Mouse (Mus musculus) midbrain, embryonic 12.5 days (tissue): Measurements from ENCODE around the gene Dact2. TPM values are rescaled to one million over a fixed set of nuclear protein-coding genes. Genes with fewer than 3 reads are reported as not detected.

Experiments
- ATAC-seq: fragments of 200-750 bp; cut with Nextera tagmentation; 2 replicates; pipeline ENCODE4 v1.8.0; 2017; ENCODE audit warnings: low read depth, moderate TSS enrichment, moderate library complexity; ENCODE audit not compliant: low FRiP score
- H3K27ac ChIP-seq: fragments of 300-500 bp; sonication (generic); replicated peaks from 2 replicates; pipeline ENCODE4 v1.5.1; 2016; ENCODE audit warnings: mild to moderate bottlenecking
- H3K27me3 ChIP-seq: fragments of 300-500 bp; sonication (generic); 2 replicates; pipeline ENCODE4 v1.6.1; 2016; ENCODE audit warnings: mild to moderate bottlenecking
- H3K36me3 ChIP-seq: fragments of 300-500 bp; sonication (generic); 2 replicates; pipeline ENCODE4 v1.6.1; 2016
- H3K4me1 ChIP-seq: fragments of 300-500 bp; sonication (generic); 2 replicates; pipeline ENCODE4 v1.6.1; 2016
- H3K4me2 ChIP-seq: fragments of 300-500 bp; sonication (generic); replicated peaks from 2 replicates; pipeline ENCODE4 v1.6.1; 2016; ENCODE audit warnings: mild to moderate bottlenecking, moderate library complexity
- H3K4me3 ChIP-seq: fragments of 300-500 bp; sonication (generic); 2 replicates; pipeline ENCODE4 v1.5.1; 2016; ENCODE audit warnings: mild to moderate bottlenecking
- H3K9ac ChIP-seq: fragments of 300-500 bp; sonication (generic); replicated peaks from 2 replicates; pipeline ENCODE4 v1.6.1; 2016; ENCODE audit warnings: mild to moderate bottlenecking, moderate library complexity
- H3K9me3 ChIP-seq: fragments of 300-500 bp; sonication (generic); 2 replicates; pipeline ENCODE4 v1.6.1; 2016; ENCODE audit warnings: mild to moderate bottlenecking
- WGBS: fragments of 180-500 bp; shearing (Covaris S2); methylation state at CpG from one replicate; pipeline ENCODE4 v1.1.7; 2016; 5-methylcytosine and 5-hydroxymethylcytosine counted together
- polyA plus RNA-seq: library from polyadenylated mRNA; unstranded; fragments of >200 nt; fragmentation: Nextera tagmentation; extraction: Ambion mirVana; gene quantifications from 2 replicates; pipeline ENCODE4 v1.2.1, GENCODE M21; 2016

Gene Dact2
- 0.60 and 0.85 TPM in 2 replicates for polyA plus RNA-seq

DNA sequence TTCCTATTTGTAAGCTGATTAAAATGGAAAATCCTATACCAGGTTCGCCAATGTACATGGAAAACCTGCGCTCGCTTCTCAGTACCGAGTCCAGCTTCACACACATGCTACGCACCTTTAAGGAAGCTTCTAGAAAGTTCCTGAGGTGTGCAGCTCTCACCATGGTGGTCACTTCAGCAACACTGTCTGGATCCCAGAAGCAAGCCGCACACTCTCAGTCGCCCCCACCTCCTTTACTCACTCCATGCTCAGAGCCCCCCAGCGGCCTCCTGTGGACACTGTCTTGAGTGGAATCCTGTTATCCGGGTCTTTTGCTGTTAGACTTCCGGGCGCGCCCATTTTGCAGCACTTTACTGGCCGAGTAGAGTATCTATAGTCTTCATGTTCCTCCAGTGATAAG is at the start of gene Dact2:
Dact2 (minus strand) TSS at position 244 of the 400 bp plus-strand sequence.
- H3K27ac ChIP-seq = no peak within 1 kb of the TSS
- no peak for ATAC-seq

DNA sequence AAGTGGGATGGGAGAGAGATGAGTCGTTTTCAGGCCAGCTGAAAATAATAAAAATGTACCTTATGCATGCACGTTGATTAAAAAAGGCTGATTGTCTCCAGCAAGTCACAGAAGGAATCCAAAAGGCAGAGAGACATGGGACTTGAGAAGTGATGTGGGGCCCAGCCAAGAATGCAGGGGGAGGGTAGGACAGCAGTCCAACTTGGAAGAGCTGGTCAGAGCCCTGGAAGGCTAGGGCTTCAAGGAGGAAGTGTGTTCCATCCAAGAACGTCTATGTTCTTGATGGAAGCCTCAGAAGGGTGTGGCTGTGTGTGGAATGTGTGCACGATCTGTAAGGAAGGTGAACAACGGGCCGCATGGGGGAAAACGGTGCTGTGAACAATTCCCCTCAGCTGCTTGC is 48.4 kb upstream of the Dact2 start:
- Histone ChIP-seq H3K27me3 (no peaks in the 10 kb centered on the region), H3K4me1 (no peaks in the 10 kb centered on the region), H3K4me3 (no peak overlapping the region), H3K9me3 (no peaks in the 10 kb centered on the region), H3K27ac (no peak overlapping the region), H3K9ac (no peak overlapping the region), H3K4me2 (no peak overlapping the region), H3K36me3 (no peaks in the 10 kb centered on the region)
- ATAC-seq = no peak
- WGBS = 86% methylated on average over 7 of the region's 7 CpGs

More for the DNA sequence above, at the start of gene Dact2:
- WGBS = 46% methylated on average over 13 of the region's 13 CpGs
- H3K27me3 ChIP-seq = peaks cover 85% of the 10 kb centered on the region
- H3K4me2 ChIP-seq = peak within 1 kb of the TSS; percentile 93
- H3K9me3 ChIP-seq = no peaks in the 10 kb centered on the region
- H3K36me3 ChIP-seq = no peaks in the 10 kb centered on the region
- H3K4me1 ChIP-seq = peaks cover 25% of the 10 kb centered on the region
- H3K9ac ChIP-seq = peak within 1 kb of the TSS; percentile 56
- H3K4me3 ChIP-seq = peak within 1 kb of the TSS; percentile 58

GRCm38 (mm10) chr17:14250401-14250800 is 46.3 kb upstream of the Dact2 start:
- Histone ChIP-seq H3K9me3 (no peaks in the 10 kb centered on the region), H3K9ac (no peak overlapping the region), H3K4me3 (no peak overlapping the region), H3K4me1 (no peaks in the 10 kb centered on the region), H3K36me3 (no peaks in the 10 kb centered on the region), H3K27ac (no peak overlapping the region), H3K4me2 (no peak overlapping the region), H3K27me3 (no peaks in the 10 kb centered on the region)
- ATAC-seq = no peak
- 85% methylated on average over 8 of the region's 8 CpGs for WGBS

DNA sequence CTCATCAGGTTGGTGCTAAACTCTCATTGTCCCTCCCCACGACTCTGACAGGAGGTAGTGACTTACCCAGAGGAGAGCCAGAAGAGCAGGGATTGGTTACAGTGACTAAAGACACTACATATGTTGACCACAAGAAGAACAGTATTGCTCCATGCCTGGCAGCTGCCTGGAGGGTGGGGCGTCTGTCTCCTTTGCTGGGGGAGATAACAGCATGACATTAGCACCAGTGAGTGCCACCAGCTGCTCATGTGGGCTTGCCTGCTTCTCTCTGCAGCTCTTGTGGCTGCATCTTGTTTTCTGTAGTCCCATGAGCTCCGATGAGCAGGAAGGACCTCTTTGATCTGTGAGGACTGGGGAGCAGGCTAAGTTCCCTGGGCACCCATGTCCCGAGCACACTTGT is 45.5 kb upstream of the Dact2 start:
- 75% methylated on average over 4 of the region's 4 CpGs for WGBS
- H3K27ac ChIP-seq = no peak overlapping the region
- H3K4me3 ChIP-seq = no peak overlapping the region
- no peak overlapping the region for H3K9ac ChIP-seq
- no peak for ATAC-seq
- H3K4me2 ChIP-seq = no peak overlapping the region
- no peaks in the 10 kb centered on the region for H3K4me1 ChIP-seq
- no peaks in the 10 kb centered on the region for H3K9me3 ChIP-seq
- no peaks in the 10 kb centered on the region for H3K27me3 ChIP-seq
- no peaks in the 10 kb centered on the region for H3K36me3 ChIP-seq

GRCm38 (mm10) chr17:14247931-14248330 is 43.8 kb upstream of the Dact2 start:
- H3K4me3 ChIP-seq = no peak overlapping the region
- 91% methylated on average over 8 of the region's 8 CpGs for WGBS
- no peak overlapping the region for H3K27ac ChIP-seq
- no peaks in the 10 kb centered on the region for H3K4me1 ChIP-seq
- no peak overlapping the region for H3K9ac ChIP-seq
- H3K9me3 ChIP-seq = no peaks in the 10 kb centered on the region
- ATAC-seq = no peak
- no peak overlapping the region for H3K4me2 ChIP-seq
- no peaks in the 10 kb centered on the region for H3K36me3 ChIP-seq
- H3K27me3 ChIP-seq = no peaks in the 10 kb centered on the region

DNA sequence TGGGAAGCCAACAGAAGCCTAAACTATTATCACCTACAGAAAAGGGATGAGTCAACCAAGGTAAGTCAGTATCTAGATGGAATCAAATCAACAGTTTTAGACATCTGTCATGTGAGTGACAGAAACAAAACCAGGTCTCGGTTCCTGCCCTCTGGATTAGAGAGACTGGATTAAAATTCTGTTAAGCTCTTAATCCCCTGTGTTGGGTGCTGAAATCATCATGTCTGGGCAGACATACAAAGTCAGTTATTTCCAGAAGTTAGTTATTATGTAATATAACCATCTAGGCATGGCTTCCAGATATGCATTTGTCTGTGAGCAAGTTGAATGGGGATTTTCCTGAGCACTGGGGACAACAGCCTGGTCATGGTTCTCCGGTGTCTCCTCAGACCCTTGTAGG is 42.2 kb upstream of the Dact2 start:
- WGBS = 62% methylated on average over 2 of the region's 2 CpGs

DNA sequence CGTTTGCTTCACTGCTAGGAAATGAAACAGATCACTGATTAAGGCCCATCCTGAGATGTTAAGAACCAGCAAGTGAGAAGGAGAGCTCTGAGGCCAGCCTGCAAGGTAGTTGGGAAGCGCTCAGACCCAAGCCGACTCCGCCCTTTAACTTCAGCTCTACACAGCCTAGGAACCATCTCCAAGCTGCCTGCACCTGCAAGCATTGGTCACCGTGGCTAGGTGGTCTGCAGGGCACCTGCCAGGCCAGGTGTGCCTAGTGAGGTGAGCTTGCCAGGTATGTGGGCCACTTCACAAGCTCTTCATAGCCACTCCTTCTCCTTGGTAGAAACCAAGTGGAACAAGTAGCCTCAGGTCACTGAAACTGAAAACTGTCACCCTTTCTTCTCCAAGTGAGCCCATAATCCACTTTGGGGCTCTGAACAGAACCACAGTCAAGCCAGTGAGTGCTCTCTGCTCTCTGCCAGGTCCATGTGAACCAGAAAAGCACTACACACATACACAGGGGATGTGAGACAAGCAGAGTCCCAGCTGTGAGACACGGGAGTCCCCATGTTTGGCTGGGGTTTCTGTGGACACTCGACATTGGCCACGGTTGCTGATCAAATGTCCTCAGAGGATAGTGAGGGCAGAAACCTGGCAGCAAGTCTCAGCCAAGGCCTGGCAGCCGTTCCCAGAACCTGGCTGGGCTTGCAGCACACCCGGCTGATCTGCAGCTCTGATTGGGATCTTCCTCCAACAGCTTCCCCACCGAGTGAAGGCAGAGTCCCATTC is 40.3 kb upstream of the Dact2 start:
- no peaks in the 10 kb centered on the region for H3K36me3 ChIP-seq
- WGBS = 73% methylated on average over 11 of the region's 11 CpGs

More for the DNA sequence above, 42.2 kb upstream of the Dact2 start:
- H3K36me3 ChIP-seq = no peaks in the 10 kb centered on the region
- H3K4me2 ChIP-seq = no peak overlapping the region
- no peak overlapping the region for H3K27ac ChIP-seq
- ATAC-seq = no peak
- H3K27me3 ChIP-seq = no peaks in the 10 kb centered on the region
- no peaks in the 10 kb centered on the region for H3K4me1 ChIP-seq
- H3K4me3 ChIP-seq = no peak overlapping the region
- H3K9ac ChIP-seq = no peak overlapping the region
- H3K9me3 ChIP-seq = no peaks in the 10 kb centered on the region

DNA sequence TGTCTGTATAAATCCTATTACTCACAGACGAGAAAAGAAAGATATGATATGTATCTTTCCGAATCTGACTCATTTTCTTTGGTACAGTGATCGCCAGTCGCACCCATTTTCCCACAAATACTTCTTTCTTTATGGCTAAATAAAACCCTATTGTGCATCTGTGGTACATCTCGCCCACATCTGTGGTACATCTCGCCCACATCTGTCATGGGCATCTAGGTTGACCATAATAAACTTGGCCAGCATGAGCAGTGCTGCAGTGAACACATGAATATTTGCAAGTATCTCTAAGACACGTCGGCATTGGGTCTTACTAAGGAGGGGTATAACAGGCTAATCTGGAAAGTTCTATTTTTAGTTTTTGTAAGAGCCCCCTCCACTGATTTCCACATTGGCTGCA is 38.5 kb upstream of the Dact2 start:
- no peaks in the 10 kb centered on the region for H3K9me3 ChIP-seq
- H3K4me3 ChIP-seq = no peak overlapping the region
- no peaks in the 10 kb centered on the region for H3K4me1 ChIP-seq
- H3K27ac ChIP-seq = no peak overlapping the region
- no peak overlapping the region for H3K4me2 ChIP-seq
- ATAC-seq = no peak
- H3K27me3 ChIP-seq = no peaks in the 10 kb centered on the region
- H3K9ac ChIP-seq = no peak overlapping the region
- H3K36me3 ChIP-seq = no peaks in the 10 kb centered on the region
- 91% methylated on average over 8 of the region's 8 CpGs for WGBS

More for the DNA sequence above, 40.3 kb upstream of the Dact2 start:
- ATAC-seq = no peak
- H3K27ac ChIP-seq = no peak overlapping the region
- H3K9me3 ChIP-seq = no peaks in the 10 kb centered on the region
- no peaks in the 10 kb centered on the region for H3K27me3 ChIP-seq
- H3K4me1 ChIP-seq = no peaks in the 10 kb centered on the region
- no peak overlapping the region for H3K4me3 ChIP-seq
- H3K4me2 ChIP-seq = no peak overlapping the region
- no peak overlapping the region for H3K9ac ChIP-seq

DNA sequence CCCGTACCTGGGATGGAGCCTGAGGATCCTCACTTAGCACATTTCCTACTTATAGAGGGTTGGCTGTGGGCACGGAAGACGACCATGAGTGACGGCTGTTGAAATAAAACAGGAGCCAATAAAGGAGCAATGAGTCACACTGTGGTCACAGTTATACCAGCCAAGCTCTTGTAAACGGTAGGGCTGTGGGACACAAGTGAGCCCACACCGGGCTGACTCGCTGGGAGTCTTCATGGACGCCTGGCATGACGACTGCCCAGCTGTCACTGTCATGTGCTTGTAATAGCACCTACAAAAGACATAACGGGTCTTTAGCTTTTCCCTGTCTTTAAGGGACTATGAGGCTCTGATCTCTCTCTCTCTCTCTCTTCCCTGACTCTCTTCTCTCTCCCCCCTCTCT is 35.9 kb upstream of the Dact2 start:
- H3K4me3 ChIP-seq = no peak overlapping the region
- H3K4me1 ChIP-seq = no peaks in the 10 kb centered on the region
- WGBS = 88% methylated on average over 10 of the region's 10 CpGs
- no peaks in the 10 kb centered on the region for H3K27me3 ChIP-seq
- no peak for ATAC-seq
- no peak overlapping the region for H3K27ac ChIP-seq
- no peaks in the 10 kb centered on the region for H3K36me3 ChIP-seq
- H3K9me3 ChIP-seq = no peaks in the 10 kb centered on the region
- no peak overlapping the region for H3K9ac ChIP-seq
- H3K4me2 ChIP-seq = no peak overlapping the region

- ATAC-seq = no peak
- no peaks in the 10 kb centered on the region for H3K4me1 ChIP-seq
- no peak overlapping the region for H3K4me3 ChIP-seq
- H3K9me3 ChIP-seq = no peaks in the 10 kb centered on the region
- no peak overlapping the region for H3K27ac ChIP-seq
- 85% methylated on average over 6 of the region's 6 CpGs for WGBS
- H3K9ac ChIP-seq = no peak overlapping the region
- no peaks in the 10 kb centered on the region for H3K36me3 ChIP-seq
- H3K27me3 ChIP-seq = no peaks in the 10 kb centered on the region
- no peak overlapping the region for H3K4me2 ChIP-seq
These were observed 33.0 kb upstream of the Dact2 start for GRCm38 (mm10) chr17:14237134-14237533.

DNA sequence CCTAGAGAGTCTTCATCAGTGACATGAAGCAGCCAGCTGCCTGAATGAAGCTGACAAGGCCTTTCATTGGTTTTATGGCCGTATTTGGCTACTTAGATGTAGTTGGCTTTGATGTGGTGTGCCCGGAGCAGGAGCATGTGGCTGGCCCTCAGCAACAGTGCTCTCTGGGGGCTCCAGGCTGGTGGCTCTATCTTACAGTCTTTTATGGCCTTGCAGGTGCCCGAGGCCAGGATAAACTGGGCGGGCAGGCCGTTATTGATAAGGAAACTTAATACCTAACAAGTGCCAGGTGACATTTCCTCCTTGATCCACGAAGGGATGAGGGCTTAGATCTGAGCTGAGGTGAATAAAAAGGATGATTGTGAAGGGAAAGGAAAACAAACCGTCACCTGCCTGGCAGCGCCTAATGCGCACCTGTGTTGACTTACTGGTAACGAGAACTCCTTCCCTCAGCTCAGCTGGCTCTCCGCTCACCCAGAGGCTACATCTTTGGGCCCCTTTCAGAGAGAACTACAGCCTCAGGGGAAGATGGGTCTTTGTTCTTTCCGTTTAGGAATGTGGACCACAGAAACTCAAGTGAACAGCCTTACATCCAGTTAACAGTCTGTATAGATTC is 30.8 kb upstream of the Dact2 start:
- H3K27me3 ChIP-seq = peaks cover 6% of the 10 kb centered on the region; the same call in 1 of the 2 replicates
- ATAC-seq = no peak
- WGBS = 69% methylated on average over 12 of the region's 12 CpGs

DNA sequence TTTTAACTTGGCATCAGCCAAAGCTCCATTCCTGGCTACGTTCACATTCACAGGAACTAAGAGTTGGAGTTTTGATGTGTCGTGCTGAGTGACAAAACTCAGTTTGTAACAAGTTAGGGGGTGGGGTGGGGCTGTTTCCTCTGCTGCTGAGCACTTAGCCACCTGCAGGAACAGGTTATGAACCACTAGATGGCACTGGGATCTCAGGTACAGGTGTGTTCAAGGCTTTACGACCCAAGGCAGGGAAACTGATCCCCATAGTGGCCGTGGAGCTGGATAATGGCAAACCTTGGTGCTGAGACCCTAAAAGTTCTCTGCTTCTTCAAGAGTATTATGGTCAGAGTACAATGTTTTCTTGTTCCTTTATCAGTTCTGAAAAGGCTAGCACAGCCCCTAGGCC is 29.6 kb upstream of the Dact2 start:
- no peak overlapping the region for H3K4me3 ChIP-seq
- H3K4me2 ChIP-seq = no peak overlapping the region
- H3K36me3 ChIP-seq = no peaks in the 10 kb centered on the region
- no peak overlapping the region for H3K9ac ChIP-seq
- H3K27me3 ChIP-seq = peaks cover 6% of the 10 kb centered on the region; the same call in 1 of the 2 replicates
- no peaks in the 10 kb centered on the region for H3K9me3 ChIP-seq
- WGBS = 60% methylated on average over 4 of the region's 4 CpGs
- no peaks in the 10 kb centered on the region for H3K4me1 ChIP-seq
- no peak overlapping the region for H3K27ac ChIP-seq
- no peak for ATAC-seq

More for the DNA sequence above, 30.8 kb upstream of the Dact2 start:
- Histone ChIP-seq H3K9ac (no peak overlapping the region), H3K27ac (no peak overlapping the region), H3K4me1 (no peaks in the 10 kb centered on the region), H3K36me3 (no peaks in the 10 kb centered on the region), H3K9me3 (no peaks in the 10 kb centered on the region), H3K4me3 (no peak overlapping the region), H3K4me2 (no peak overlapping the region)
